Mouse (Mus musculus) CD4-positive helper T cell, adult 2 months (primary cell): ENCODE results near the gene Gm21409.
"Not testable (repeated sequence)": the region's sequence is repeated elsewhere in the genome, so short reads cannot be mapped to it uniquely, and the experiment has no call there.

Experiments used
- DNase-seq: peaks from one replicate; pipeline ENCODE4 v3.0.0-alpha.2; 2012; ENCODE audit warnings: low read depth, missing footprints, low spot score

The Gm21409 gene

GRCm38 (mm10) chrY:84746385-84746784, at the start of gene Gm21409:
TSS of gene Gm21409 (plus strand) at chrY:84746685.
- DNase-seq = not testable (repeated sequence)
